Mouse (Mus musculus): ENCODE data around the gene Myo1e. TPM values are rescaled to one million over a fixed set of nuclear protein-coding genes. Genes with fewer than 3 reads are reported as not detected.
A peak's percentile ranks its signal among the peaks of the same experiment; 100 is the strongest.

The Myo1e gene
- 10 to 100 TPM in 1 of 2 experiments, 1 to 10 TPM in 1; 9.5 to 11.1 TPM for total RNA-seq (2021)
- long read RNA-seq, experiment 1, full-length matches to known transcripts, result 5 of 13 reads
- long read RNA-seq, experiment 1, partial matches to known transcripts, result 3 of 13 reads
- long read RNA-seq, experiment 1, other reads (novel, unspliced or antisense), result 5 of 13 reads
- long read RNA-seq, experiment 2, full-length matches to known transcripts, result 14 of 25 reads
- long read RNA-seq, experiment 2, partial matches to known transcripts, result 2 of 25 reads
- long read RNA-seq, experiment 2, other reads (novel, unspliced or antisense), result 9 of 25 reads

GRCm38 (mm10) chr9:70207151-70207831 is at the start of gene Myo1e:
TSS of gene Myo1e (plus strand) at chr9:70207350.
- peak; percentile 91 to 95 for DNase-seq (ENCODE audit: low spot score in 2 of 2)

- DNase-seq (ENCODE audit: low spot score in 2 of 2), result no peak
These were observed 47.1 kb upstream of the Myo1e start for GRCm38 (mm10) chr9:70160071-70160470.

- DNase-seq (ENCODE audit: low spot score in 2 of 2), result no peak
These were observed 38.2 kb upstream of the Myo1e start for GRCm38 (mm10) chr9:70168973-70169372.

GRCm38 (mm10) chr9:70174291-70174848 is 32.8 kb upstream of the Myo1e start:
- DNase-seq (ENCODE audit: low spot score in 2 of 2), result no peak

GRCm38 (mm10) chr9:70174896-70175295 is 32.3 kb upstream of the Myo1e start:
- DNase-seq (ENCODE audit: low spot score in 2 of 2), result no peak

GRCm38 (mm10) chr9:70176291-70176690 is 30.9 kb upstream of the Myo1e start:
- DNase-seq (ENCODE audit: low spot score in 2 of 2), result no peak

- peak; percentile 13 to 26 for DNase-seq (ENCODE audit: low spot score in 2 of 2)
These were observed 25.4 kb upstream of the Myo1e start for GRCm38 (mm10) chr9:70181719-70182118.

- no peak for DNase-seq (ENCODE audit: low spot score in 2 of 2)
These were observed 24.5 kb upstream of the Myo1e start for GRCm38 (mm10) chr9:70182639-70183038.

GRCm38 (mm10) chr9:70192336-70192735 is 14.8 kb upstream of the Myo1e start:
- no peak for DNase-seq (ENCODE audit: low spot score in 2 of 2)

GRCm38 (mm10) chr9:70194622-70195021 is 12.5 kb upstream of the Myo1e start:
- DNase-seq (ENCODE audit: low spot score in 2 of 2), result no peak

- no peak for DNase-seq (ENCODE audit: low spot score in 2 of 2)
These were observed 10.0 kb upstream of the Myo1e start for GRCm38 (mm10) chr9:70196956-70197659.

- no peak for DNase-seq (ENCODE audit: low spot score in 2 of 2)
These were observed 9.2 kb upstream of the Myo1e start for GRCm38 (mm10) chr9:70197992-70198391.

GRCm38 (mm10) chr9:70202753-70203152 is 4.4 kb upstream of the Myo1e start:
- peak; percentile 9 to 20 for DNase-seq (ENCODE audit: low spot score in 2 of 2)

- DNase-seq (ENCODE audit: low spot score in 2 of 2), result no peak
These were observed 3.7 kb upstream of the Myo1e start for GRCm38 (mm10) chr9:70203267-70204076.

GRCm38 (mm10) chr9:70207981-70208521 is 901 bp downstream of the Myo1e start:
- no peak for DNase-seq (ENCODE audit: low spot score in 2 of 2)

GRCm38 (mm10) chr9:70208751-70209150 is 1.6 kb downstream of the Myo1e start:
- no peak for DNase-seq (ENCODE audit: low spot score in 2 of 2)

- DNase-seq (ENCODE audit: low spot score in 2 of 2), result no peak
These were observed 2.3 kb downstream of the Myo1e start for GRCm38 (mm10) chr9:70209296-70210049.

- DNase-seq (ENCODE audit: low spot score in 2 of 2), result no peak
These were observed 4.5 kb downstream of the Myo1e start for GRCm38 (mm10) chr9:70211638-70212037.

GRCm38 (mm10) chr9:70216517-70216916 is 9.4 kb downstream of the Myo1e start:
- no peak for DNase-seq (ENCODE audit: low spot score in 2 of 2)

Data from layer of hippocampus, postnatal 14 days (tissue).